Mouse (Mus musculus): ENCODE measurements at regions not wholly inside any gene's neighbourhood (a gene's known extent, or its start where the extent isn't known, plus 50 kb on each side); places are given as distances from the start of the nearest gene placed in this dataset. TPM values are rescaled to one million over a fixed set of nuclear protein-coding genes. Genes with fewer than 3 reads are reported as not detected.

DNA sequence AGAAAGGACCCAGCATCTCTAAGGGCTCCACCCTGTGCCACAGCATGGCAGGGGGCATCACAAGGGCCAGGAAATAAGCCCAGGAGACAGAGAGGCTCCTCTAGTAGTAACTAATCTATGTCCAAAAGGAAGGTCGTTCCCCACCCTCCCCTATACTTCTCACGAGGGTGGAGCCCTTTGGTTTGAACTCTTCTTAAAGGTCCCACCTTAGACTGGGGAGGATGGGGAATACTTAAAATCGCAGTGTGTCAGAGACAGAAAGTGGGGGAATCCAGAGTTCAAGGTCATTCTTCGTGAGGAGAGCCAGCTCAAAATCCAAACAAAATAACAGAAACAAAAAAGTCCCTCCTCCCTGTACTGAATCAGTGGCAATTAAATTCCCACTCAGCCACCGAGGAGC is 50.6 kb upstream of the Med13l start:
- 62% methylated on average over 5 of the region's 5 CpGs for WGBS
- DNase-seq (ENCODE audit: low spot score) = no peak
- H3K27ac ChIP-seq (replicated peaks) = no peak overlapping the region
- no peaks in the 10 kb centered on the region for H3K9me3 ChIP-seq
- H3K36me3 ChIP-seq (replicated peaks) = no peaks in the 10 kb centered on the region
- H3K27me3 ChIP-seq (replicated peaks; ENCODE audit: low read depth, poor library complexity, severe bottlenecking) = peaks cover 15% of the 10 kb centered on the region
- H3K4me3 ChIP-seq = no peak overlapping the region
- peaks cover 47% of the 10 kb centered on the region for H3K4me1 ChIP-seq

Small RNA genes in the stretch of these regions (microRNA-seq; reads per million reads assigned to microRNA genes)
- gene Gm26455 = not detected
